Mouse (Mus musculus) embryo, embryonic 10.5 days (tissue): ENCODE data around the gene Ero1lb.
A peak's percentile ranks its signal among the peaks of the same experiment; 100 is the strongest.

ENCODE experiments used
- DNase-seq: peaks from one replicate; pipeline ENCODE4 v3.0.0-alpha.2; 2015; ENCODE audit warnings: low spot score

The Ero1lb gene

GRCm38 (mm10) chr13:12565621-12566390 lies at the start of gene Ero1lb:
Gene Ero1lb (plus strand): TSS chr13:12565874.
- DNase-seq = peak; percentile 100

- DNase-seq = peak; percentile 30
Measured at GRCm38 (mm10) chr13:12519371-12519770, 46.3 kb upstream of the Ero1lb start.

GRCm38 (mm10) chr13:12519955-12520584 lies 45.6 kb upstream of the Ero1lb start, which contains the start of gene Edaradd:
Gene Edaradd (minus strand): TSS chr13:12520438.
- DNase-seq = peak; percentile 80

GRCm38 (mm10) chr13:12522346-12522745 lies 43.3 kb upstream of the Ero1lb start:
- no peak for DNase-seq

- no peak for DNase-seq
Measured at GRCm38 (mm10) chr13:12525678-12526077, 40.0 kb upstream of the Ero1lb start.

- no peak for DNase-seq
Measured at GRCm38 (mm10) chr13:12534628-12535027, 31.0 kb upstream of the Ero1lb start.

- DNase-seq = peak; percentile 27
Measured at GRCm38 (mm10) chr13:12537971-12538370, 27.7 kb upstream of the Ero1lb start.

GRCm38 (mm10) chr13:12539716-12540115 lies 26.0 kb upstream of the Ero1lb start:
- DNase-seq = no peak

GRCm38 (mm10) chr13:12540119-12540518 lies 25.6 kb upstream of the Ero1lb start:
- DNase-seq = no peak

- DNase-seq = peak; percentile 87
Measured at GRCm38 (mm10) chr13:12542006-12542981, 23.4 kb upstream of the Ero1lb start.

GRCm38 (mm10) chr13:12543246-12543645 lies 22.4 kb upstream of the Ero1lb start:
- no peak for DNase-seq

GRCm38 (mm10) chr13:12543880-12544568 lies 21.6 kb upstream of the Ero1lb start:
- no peak for DNase-seq

GRCm38 (mm10) chr13:12554211-12554610 lies 11.5 kb upstream of the Ero1lb start:
- DNase-seq = no peak

- no peak for DNase-seq
Measured at GRCm38 (mm10) chr13:12559044-12559443, 6.6 kb upstream of the Ero1lb start.

GRCm38 (mm10) chr13:12559462-12560120 lies 6.1 kb upstream of the Ero1lb start:
- DNase-seq = no peak

GRCm38 (mm10) chr13:12561729-12562128 lies 3.9 kb upstream of the Ero1lb start:
- DNase-seq = no peak

GRCm38 (mm10) chr13:12562256-12562655 lies 3.4 kb upstream of the Ero1lb start:
- DNase-seq = no peak

GRCm38 (mm10) chr13:12567936-12568335 lies 2.3 kb downstream of the Ero1lb start:
- DNase-seq = no peak

GRCm38 (mm10) chr13:12568597-12569469 lies 3.2 kb downstream of the Ero1lb start:
- no peak for DNase-seq

GRCm38 (mm10) chr13:12569741-12570140 lies 4.1 kb downstream of the Ero1lb start:
- DNase-seq = no peak
